Mouse (Mus musculus) lung, adult 2 months (tissue): Measurements from ENCODE around the gene Morf4l1.
"Not testable (repeated sequence)": the region's sequence is repeated elsewhere in the genome, so short reads cannot be mapped to it uniquely, and the experiment has no call there.

Experiments used
- CTCF ChIP-seq: fragments of 200-500 bp; IDR thresholded peaks from 2 replicates; pipeline ENCODE4 v1.5.1; 2011; ENCODE audit warnings: mild to moderate bottlenecking, low read length, control low read depth; ENCODE audit not compliant: insufficient read depth
- POLR2A ChIP-seq: fragments of 200-500 bp; IDR thresholded peaks from 2 replicates; pipeline ENCODE4 v1.6.1; 2011; ENCODE audit warnings: low read depth, mild to moderate bottlenecking, control low read depth, low read length, borderline replicate concordance; ENCODE audit errors: extremely low read depth

DNA sequence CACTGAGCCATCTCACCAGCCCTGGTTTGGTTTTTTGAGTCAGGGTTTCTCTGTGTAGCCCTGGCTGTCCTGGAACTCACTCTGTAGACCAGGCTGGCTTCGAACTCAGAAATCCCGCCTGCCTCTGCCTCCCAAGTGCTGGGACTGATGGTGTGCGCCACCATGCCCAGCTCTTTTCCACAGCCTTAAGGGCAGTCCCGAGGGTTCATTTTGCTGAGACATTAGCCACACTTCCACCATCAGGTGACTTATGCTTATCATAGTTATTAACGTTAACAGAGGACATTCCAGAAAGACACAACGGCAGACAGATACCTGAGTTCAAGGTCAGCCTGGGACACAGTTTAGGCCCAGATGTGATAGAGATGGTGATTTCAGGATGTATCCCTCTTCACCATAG is 32.6 kb downstream of the Morf4l1 start:
- TF ChIP-seq POLR2A, CTCF: not testable (repeated sequence)
